Mouse (Mus musculus): Measurements from ENCODE around the gene Slc3a2.

Slc3a2 gene

DNA sequence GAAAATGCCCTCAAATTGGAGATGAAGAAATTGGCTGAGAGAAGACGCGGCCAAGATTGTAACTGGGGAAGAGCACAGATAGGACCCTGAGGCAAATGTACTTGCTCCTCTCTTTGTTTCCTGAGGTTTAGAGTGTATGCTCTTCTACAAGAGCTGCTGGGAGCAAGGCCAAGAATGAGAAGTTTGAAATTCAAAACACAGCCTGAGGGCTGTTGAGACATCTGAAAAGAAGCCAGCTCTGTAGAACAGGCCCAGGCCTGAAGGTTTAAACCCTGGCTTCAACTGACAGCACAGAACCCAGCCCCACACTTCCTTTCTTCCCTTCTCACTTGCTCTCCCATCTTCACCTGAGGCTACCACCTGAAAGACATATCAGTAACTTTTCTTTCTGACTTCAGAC, 13.1 kb downstream of the Slc3a2 start:
- no peak for DNase-seq (ENCODE audit: low read depth, low spot score)

DNA sequence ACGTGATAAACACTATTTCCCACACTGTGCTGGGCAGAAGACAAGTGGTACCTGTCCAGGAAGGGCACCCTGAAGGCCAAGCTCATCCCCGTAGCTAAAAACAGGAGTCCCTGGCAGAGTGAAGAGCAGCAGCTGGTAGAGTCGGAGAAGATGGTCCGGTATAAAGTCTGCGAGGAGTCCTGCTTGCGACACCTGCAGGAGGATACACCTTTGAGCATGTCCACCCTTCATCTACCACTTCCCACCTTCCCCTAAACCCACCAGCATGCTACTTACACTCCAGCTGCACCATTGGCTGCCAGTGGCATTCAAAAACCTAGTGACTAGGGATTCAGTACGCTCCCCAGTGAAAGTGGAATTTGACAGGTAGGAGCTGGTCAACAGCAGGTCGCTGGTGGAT, 14.2 kb downstream of the Slc3a2 start:
- DNase-seq (ENCODE audit: low read depth, low spot score), result no peak

DNA sequence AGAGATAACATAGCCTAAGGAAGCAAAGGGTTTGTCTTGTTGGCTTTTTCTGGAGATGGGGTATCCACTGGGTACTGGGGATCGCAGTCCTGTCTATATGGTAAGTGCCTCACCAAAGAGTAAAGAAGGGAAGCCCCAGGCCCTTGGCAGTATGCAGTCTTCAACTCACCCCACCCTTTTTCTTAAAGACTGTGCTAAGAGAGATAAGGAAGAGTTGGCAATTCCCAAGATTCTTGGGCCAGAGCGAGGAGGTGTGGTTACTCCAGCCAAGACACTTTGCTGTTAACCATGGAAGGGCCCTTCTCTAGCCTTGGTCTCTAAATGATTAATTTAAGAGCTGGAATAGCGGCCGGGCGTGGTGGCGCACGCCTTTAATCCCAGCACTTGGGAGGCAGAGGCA, 16.2 kb downstream of the Slc3a2 start:
- DNase-seq (ENCODE audit: low read depth, low spot score), result no peak

DNA sequence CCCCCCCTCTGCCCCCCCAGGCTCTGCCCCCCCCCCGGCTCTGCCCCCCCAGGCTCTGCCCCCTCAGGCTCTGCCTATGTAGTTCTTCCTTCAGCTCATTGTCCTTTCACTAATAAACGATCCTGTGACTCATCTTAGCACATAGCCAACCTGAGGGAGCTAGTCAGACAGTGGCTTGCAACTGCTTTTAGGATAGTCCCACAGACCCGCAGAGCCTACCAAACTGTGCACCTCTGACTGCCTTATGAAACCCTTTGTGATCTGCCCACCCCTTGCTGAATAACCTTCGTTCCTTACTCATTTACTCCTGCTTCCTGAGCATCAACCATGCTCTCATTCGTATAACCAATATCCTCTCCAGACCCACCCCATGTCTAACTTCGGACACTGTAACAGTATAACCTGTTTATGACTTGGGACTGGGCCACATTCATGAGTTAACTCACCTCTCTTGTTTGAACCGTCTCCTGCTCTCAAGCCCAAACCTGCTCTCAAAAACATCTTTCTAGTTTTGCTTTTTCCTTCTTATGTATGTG, 17.0 kb downstream of the Slc3a2 start:
- no peak for DNase-seq (ENCODE audit: low read depth, low spot score)

DNA sequence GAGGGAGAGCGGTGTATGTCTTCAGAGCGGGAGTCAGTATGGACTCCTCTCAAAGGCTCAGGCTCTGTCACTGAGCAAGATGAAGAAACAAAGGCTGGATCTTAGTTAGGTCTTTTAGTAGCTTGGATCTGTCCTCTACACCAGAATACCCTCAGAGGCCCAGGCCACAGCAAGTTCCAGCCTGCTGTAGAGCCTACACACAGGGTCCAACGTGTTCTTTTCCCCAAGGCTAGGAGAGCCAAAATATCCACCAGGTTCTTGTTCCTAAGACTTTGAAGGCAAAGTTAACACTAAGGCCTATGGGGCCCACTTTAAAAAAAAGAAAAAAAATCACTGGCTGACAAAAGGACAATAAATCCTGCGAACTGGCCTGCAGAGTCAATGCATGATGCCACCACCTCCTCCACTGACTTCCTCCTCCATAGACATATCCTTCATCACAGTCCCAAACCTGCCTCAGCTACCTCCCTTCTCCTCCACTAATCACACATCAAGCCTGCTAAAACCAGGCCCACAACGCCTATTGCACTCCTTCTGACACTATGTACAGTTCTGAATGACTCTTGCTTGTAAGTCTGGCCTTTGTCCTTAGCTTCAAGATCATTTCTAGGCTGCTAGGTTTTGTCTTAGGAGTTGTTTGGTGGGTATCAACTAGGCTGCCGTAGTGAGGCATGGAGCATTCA, 18.0 kb downstream of the Slc3a2 start:
- no peak for DNase-seq (ENCODE audit: low read depth, low spot score)

DNA sequence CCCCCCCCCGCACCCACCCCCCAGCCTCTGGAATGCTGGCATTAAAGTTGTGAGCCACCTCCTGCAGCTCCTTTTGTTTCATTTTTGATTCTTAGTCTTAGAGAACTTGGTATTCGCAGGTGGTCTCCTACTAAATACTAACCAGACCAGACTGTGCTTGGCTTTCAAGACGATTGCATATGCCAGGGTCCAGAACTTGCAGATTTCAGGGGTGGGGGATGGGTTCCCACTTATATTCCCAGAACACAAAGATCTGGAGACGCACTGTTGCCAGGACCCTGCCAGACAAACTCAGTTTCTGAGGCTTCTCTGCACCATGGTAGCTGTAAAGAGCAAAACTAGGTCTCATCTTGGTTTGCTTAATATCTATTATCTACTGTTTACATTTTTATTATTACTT, 19.6 kb downstream of the Slc3a2 start:
- no peak for DNase-seq (ENCODE audit: low read depth, low spot score)

DNA sequence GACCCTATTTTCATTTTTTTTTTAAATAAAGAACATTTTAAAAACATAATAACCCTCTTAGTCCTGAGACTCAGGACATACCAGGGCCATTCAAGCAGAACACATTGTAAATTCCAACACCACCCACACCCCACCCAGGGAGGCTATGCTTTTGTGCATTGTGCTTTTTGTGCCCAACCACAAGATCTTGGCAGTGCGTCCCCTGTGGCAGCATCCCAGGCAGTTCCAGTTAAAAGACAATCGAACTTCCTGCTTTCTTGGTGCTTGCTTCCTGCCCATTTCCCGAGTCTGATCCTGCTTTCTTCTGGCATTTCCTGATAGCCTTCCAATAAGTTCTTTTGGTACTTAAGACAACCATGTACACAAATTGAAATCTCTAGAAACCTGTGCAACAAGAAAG, 20.7 kb downstream of the Slc3a2 start:
- DNase-seq (ENCODE audit: low read depth, low spot score), result no peak

DNA sequence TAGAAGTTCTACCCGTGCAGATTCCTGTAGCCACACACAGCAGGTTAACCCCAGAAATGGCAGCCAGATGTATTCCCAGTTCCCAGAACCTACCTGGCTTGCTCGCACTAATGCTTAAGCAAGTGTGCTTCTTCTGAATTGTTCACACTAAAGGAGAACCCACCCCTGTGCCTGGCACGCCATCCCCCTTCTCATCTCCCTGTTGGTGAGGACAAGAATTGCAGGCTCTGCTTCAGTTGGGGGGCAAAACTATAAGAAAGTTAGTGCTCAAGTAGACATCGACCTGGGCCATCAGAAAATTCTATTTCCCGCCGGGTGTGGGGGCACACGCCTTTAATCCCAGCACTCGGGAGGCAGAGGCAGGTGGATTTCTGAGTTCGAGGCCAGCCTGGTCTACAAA, 23.5 kb downstream of the Slc3a2 start:
- no peak for DNase-seq (ENCODE audit: low read depth, low spot score)

DNA sequence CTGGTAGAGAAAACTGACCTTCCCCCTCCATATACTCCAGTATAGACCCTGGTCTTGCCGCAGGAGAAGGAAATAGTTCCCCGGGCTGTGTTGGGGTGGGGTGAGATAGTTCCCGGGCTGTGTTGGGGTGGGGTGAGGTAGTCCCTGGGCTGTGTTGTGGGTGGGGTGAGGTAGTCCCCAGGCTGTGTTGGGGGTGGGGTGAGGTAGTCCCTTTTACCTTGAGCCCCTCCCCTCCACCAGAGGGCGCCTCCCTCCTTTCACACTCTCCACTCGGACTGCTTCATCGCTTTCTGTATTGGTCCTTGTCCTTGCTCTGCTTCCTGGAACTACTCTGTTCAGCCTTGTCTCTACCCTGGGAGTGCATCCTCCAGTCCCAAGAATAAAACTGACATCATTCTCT, 27.8 kb downstream of the Slc3a2 start:
- no peak for DNase-seq (ENCODE audit: low read depth, low spot score)

DNA sequence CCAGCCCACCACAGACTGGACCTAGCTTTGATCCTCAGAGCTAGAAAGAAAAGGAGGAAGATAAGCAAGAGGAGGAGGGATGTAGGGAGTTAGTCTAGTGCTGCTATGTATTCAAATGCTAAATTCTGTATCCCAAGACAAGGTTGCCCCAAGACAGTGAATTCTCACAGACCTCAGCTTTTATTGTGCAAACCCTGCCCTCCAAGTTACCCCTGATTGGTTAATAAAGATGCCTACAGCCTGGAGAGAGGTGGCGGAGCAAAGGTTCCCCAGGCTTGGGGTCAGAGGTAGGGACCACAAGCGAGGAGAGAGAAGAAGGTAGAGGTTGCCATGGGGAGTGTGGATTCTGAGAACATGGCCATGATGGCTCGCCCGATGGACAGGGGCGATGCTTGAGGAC, 30.4 kb downstream of the Slc3a2 start:
- DNase-seq (ENCODE audit: low read depth, low spot score), result no peak

DNA sequence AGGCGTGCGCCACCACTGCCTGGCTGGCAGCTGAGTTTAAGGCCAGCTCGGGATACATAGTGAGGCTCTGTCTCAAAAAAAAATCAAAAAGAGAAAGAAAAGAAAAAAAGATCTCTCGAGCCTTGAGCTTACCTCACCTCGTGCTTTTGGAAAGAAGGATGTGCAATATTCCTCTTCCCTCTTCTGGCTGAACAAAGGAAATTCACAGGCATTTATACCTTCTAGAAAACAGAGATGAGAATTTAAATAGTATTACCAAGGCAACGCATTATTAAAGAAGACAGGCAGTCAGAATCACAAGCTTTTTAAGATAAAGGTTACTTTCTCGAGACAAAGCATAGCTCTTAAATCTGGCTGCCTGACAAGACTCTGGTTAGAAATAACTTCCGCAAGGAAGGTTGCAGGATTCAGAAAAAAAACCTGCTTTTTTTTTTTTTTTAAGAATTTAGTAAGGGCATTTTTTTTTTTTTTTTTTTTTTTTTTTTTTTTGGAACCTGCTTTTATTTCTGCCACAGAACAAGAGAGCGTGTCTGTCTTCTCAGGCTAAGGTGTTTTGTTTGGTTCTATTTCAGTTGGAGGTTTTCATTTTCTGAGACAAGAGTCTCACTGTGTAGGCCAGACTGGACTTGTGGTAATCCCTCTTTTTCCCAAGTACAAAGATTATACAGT, 31.2 kb downstream of the Slc3a2 start:
- DNase-seq (ENCODE audit: low read depth, low spot score), result no peak

DNA sequence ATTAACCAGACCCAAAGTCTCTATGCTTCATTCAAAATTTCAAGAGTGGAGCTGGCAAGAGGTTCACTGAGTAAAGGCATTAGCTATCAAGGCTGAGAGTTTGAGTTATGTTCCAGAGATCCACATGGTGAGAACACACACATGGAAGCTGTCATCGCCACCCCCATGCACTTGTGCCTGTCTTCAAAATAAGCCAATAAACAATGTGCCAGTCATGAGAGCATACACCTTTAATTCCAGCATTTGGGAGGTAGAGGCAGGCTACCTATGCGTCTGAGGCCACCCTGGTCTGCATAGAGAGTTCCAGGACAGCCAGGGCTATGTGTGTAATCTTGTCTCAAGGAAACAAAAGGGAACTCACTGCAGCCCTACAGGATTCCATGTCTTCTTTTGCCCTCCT, 39.5 kb downstream of the Slc3a2 start:
- DNase-seq (ENCODE audit: low read depth, low spot score), result no peak

DNA sequence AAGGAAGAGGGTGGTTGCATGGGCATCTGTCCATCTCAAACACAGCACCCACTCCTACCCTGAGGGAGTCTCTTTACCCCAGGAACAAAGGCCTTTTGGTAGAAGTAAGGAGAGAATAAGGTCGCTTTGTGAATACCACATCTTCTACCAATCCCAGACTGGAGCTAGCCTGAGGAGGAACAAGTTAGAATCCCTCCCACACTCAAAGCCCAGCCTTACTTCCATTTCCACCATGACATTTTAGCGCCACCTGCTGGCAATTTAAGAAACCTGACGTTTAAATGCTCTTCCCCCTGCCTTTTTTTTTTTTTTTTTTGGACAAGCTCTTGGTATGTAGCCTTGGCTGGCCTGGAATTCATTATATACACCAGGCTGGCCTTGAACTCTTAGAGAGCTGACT, 40.2 kb downstream of the Slc3a2 start:
- peak; percentile 93 for DNase-seq (ENCODE audit: low read depth, low spot score)

DNA sequence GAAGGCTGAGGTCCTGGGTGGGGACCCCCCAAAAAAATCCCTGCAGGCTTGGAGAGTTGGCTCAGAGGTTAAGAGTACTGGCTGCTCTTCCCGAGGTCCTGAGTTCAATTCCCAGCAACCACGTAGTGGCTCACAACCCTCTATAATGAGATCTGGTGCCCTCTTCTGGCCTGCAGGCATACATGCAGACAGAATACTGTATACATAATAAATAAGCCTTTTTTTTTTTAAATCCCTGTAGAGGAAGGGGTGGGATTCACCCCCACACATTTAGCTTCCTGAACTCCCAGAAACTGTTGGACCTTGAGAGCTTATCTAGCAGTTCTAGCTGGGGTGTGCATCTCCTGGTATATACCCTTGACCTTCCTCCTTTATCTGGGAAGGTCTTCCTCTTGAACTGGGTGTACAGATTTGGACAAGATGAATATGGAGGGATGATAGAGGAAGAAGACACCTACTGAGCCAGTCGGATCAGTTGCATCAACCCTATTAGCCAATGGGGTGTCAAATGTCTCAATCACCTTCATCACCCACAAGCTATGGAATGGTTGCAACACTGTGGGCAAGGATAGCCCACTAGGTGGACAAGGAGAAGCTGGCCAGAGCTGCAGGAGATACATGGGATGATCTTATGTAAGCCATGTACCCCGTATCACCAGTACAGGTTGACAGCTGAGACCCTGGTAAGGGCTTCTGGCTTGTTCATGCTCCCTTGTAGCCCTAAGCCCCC, 41.4 kb downstream of the Slc3a2 start:
- no peak for DNase-seq (ENCODE audit: low read depth, low spot score)

DNA sequence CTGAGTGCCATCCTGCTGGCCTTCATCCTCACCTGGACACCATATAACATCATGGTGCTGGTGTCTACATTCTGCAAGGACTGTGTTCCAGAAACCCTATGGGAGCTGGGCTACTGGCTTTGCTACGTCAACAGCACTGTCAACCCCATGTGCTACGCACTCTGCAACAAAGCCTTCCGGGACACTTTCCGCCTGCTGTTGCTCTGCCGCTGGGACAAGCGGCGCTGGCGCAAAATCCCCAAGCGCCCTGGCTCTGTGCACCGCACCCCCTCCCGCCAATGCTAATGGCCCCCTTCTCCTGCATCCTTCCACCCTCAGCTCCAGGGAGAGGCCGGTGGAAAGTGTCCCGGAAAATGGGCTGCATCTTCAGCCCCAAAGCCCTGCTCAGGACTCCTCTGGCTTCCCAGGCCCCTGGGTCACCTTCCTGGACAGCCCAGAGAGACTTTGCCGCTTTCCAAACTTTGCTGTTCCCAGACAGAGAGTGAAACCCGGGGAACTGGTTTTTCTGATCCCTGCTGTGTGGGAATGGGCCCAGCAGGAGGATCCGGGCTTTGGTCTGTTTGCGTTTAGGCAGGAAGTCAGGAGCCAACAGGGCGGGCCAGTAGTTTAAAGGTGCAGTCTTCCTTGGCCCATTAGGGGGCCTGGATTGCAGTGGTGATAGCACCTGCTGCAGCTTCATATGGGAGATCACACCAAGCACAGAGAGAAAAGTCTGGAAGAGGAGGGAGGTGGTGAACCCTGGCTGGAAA, 44.0 kb downstream of the Slc3a2 start:
- no peak for DNase-seq (ENCODE audit: low read depth, low spot score)

DNA sequence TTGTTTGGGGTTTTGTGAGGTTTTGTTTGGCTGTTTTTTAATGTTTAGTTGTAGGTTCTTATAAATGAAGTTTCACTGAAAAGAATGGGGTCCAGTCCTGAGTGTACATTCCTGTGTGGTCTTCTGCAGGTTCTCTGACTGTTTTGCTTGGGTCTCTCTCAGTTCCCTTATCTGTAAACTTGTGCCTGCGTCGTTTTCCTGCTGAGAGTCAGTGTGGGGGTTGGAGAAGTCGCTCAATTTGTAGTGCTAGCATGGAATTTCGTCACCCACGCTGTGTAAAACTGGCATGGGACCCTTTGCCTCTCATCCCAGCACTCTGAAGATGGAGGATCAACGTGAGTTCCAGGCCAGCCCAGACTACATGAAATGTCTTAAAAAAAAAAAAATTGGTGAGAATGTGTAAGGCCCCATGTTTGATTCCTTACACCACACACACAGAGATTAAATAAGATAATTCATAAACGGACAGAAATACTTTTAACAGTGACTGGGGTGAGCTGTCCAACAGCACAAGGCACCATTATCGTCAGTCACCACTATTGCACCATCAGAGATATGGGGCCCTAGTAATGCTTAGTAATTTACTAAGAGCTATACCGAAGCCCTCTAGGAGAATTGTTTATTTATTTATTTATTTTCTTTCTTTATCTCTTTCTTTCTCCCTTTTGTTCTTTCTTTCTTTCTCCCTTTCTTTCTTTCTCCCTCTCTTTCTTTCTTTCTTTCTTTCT, 49.7 kb downstream of the Slc3a2 start:
- DNase-seq (ENCODE audit: low read depth, low spot score), result no peak

DNA sequence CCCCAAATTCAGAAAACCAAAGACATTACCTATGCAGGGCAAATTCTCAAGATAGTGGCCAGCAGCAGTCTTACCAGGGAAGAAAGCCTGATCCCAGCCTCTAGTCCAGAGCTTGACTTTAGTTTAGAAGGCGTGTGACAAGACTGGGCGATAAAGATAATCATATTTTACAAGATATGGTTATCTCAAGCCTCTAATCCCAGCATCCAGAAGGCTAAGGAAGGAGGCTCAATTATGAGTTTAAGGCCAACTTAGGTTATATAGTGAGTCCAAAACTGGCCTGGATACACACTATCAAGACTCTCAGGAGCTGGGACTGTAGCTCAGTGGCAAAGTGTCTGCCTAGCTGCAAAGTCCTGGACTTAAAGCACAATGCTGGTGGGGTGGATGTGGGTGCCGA, 50.3 kb downstream of the Slc3a2 start:
- no peak for DNase-seq (ENCODE audit: low read depth, low spot score)

DNA sequence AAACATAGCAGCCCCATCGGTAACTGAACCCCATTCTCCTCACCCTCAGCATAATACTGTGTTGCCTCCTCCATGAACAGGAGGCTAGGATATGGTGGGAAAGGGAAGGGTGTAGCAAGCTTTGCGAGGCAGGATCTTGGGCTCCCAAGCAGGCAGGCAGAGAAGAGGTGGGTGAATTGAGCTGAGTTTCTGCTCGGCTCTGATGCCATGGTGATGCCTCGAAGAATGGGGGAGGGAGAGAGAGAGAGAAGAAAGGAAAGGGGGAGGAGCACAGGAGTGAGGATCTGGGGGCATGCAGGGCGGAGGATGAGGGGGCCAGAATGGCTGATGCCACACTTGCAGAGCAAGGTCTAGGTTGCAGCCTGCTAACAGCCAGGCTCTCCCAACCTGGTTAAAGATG, 57.4 kb downstream of the Slc3a2 start:
- DNase-seq (ENCODE audit: low read depth, low spot score), result no peak

DNA sequence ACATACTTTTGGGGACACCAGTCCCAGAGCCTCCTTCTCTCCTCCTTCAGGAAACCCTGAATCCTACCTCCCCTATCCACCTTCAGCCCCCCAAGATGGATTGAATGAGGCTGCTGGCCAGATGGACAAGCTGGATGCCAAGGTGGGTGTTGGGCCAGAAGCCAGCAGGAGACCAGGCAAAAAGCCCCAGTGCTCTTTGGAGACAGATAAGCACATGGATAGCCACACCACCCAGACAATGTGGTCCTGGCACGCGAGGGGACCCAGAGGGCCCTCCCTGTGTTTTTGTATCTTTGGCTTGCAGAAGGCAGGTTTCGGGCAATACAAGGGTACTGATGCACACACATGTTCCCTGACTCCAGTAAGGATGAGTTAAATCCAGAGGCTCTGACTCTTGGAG, 58.3 kb downstream of the Slc3a2 start:
- no peak for DNase-seq (ENCODE audit: low read depth, low spot score)

DNA sequence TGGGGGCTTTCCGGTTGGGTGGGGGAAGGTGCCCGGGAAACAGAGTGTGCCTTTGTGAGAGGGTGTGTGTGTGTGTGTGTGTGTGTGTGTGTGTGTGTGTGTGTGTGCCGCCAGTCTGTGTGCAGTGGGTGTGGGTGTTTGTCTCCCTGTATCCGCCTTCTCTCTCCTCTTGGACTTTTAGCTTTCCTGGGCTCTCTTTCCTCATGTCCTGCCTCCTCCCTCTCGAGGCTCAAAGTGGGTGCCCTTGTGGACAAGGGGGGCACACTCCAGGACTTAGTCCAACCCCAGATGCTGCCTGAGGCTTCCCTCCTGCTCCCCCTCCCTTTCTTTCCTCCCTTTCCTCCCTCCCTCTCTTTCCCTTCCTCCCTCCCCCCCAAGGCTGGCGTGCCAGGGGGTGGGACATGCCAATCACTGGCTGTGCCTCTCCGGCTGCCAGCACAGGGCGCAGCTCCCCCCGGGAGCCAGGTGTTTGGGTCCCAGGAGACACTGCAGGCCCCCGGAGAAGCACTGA, 59.2 kb downstream of the Slc3a2 start:
- DNase-seq (ENCODE audit: low read depth, low spot score), result no peak

DNA sequence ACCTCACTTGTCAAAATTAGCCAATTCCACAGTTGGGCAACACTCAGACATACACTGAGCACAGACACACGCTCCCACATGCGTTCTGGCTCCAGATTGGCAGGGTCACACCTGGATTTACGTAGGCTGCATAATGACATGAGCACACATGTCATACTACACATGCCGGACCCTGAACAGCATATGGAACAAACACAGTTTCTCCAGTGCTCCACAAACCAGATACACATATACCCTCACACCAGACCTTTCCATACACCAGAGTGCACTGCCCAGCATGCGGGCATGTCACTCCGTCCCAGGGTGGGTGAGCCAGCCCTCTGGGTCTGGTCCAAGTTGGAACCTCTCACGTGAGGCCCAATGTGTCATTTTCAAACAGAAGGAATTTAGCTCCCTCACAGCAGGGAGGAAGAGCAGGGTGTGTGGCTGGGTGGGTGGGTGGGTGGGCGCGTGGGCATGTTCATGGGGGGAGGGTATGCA, 59.8 kb downstream of the Slc3a2 start, which contains the start of gene Chrm1:
Chrm1 (plus strand) TSS at position 430 of the 480 bp plus-strand sequence.
- DNase-seq (ENCODE audit: low read depth, low spot score), result no peak
